Mouse (Mus musculus) kidney, embryonic 16.5 days (tissue): Measurements from ENCODE around the gene Myo7a. TPM values are rescaled to one million over a fixed set of nuclear protein-coding genes. Genes with fewer than 3 reads are reported as not detected.
A peak's percentile ranks its signal among the peaks of the same experiment; 100 is the strongest.

Experiments
- ATAC-seq: fragments of 200-750 bp; cut with Nextera tagmentation; 2 replicates; pipeline ENCODE4 v1.8.0; 2017; ENCODE audit warnings: moderate TSS enrichment; ENCODE audit not compliant: low FRiP score, low TSS enrichment
- H3K27ac ChIP-seq: fragments of 300-500 bp; sonication (generic); 2 replicates; pipeline ENCODE4 v1.5.1; 2014; ENCODE audit warnings: low read length
- H3K27me3 ChIP-seq: fragments of 300-500 bp; sonication (generic); 2 replicates; pipeline ENCODE4 v1.6.1; 2014; ENCODE audit warnings: low read length, control low read depth, mixed read lengths; ENCODE audit not compliant: insufficient read depth
- H3K36me3 ChIP-seq: fragments of 300-500 bp; sonication (generic); 2 replicates; pipeline ENCODE4 v1.6.1; 2014; ENCODE audit warnings: low read length, control low read depth, mixed read lengths; ENCODE audit not compliant: insufficient read depth
- H3K4me1 ChIP-seq: fragments of 300-500 bp; sonication (generic); 2 replicates; pipeline ENCODE4 v1.6.1; 2014; ENCODE audit warnings: low read length, control low read depth, mixed read lengths; ENCODE audit not compliant: insufficient read depth
- H3K4me2 ChIP-seq: fragments of 300-500 bp; sonication (generic); replicated peaks from 2 replicates; pipeline ENCODE4 v1.6.1; 2014; ENCODE audit warnings: low read depth, low read length
- H3K4me3 ChIP-seq: fragments of 300-500 bp; sonication (generic); 2 replicates; pipeline ENCODE4 v1.5.1; 2014; ENCODE audit warnings: mild to moderate bottlenecking, low read length
- H3K9ac ChIP-seq: fragments of 300-500 bp; sonication (generic); replicated peaks from 2 replicates; pipeline ENCODE4 v1.6.1; 2014; ENCODE audit warnings: low read length
- H3K9me3 ChIP-seq: fragments of 300-500 bp; sonication (generic); 2 replicates; pipeline ENCODE4 v1.6.1; 2016; ENCODE audit warnings: low read length, control low read depth
- WGBS: fragments of 180-500 bp; shearing (Covaris S2); extraction: QIAGEN DNeasy Blood & Tissue Kit; methylation state at CpG from one replicate; pipeline ENCODE4 v1.1.7; 2014; 5-methylcytosine and 5-hydroxymethylcytosine counted together
- polyA plus RNA-seq: library from polyadenylated mRNA; unstranded; fragments of >200 nt; fragmentation: Nextera tagmentation; extraction: Ambion mirVana; gene quantifications from 2 replicates; pipeline ENCODE4 v1.2.1, GENCODE M21; 2015

Gene Myo7a
- 15.2 and 18.5 TPM in 2 replicates for polyA plus RNA-seq

DNA sequence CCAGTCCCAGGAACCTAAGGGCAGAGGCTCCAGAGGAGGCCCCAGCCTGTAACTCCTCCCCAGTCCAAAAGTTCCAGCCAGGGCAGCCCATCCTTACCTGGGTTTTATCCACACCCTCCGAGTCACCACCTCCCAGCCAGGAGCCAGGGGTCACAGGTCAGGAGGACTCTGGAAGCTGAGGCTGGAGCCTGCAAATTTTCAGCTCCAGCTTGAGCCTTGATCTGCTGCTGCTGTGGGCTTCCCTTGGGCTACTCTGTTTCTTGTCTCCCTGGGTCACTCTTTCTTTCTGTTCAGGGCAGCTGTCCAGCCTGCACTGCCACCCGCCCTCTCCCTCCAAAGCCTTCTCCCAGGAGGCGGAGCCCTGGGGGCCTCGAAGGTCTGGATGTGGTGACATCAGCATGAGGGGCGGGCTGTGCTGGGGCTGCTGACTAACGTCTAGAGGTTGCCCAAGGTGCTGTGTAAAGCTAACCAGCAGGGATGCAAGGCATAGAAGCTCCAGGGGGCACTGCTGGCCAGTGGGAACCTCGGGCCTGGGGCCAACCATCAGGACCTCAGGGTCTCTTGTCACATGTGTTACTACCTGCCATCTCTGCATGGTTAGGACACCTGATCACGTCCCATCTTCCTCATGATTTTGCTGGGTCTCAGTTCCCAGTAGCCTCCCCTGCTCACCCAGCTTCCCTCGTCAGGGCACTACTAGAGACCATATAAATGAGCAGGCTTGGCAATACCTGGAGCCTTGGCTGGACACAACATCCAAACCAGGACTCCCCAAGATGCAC is at the start of gene Myo7a:
Gene Myo7a, minus strand, starts transcription at position 346 of the 782 bp plus-strand sequence.
- 35% methylated on average over 9 of the region's 9 CpGs for WGBS
- Histone ChIP-seq H3K4me1 (peaks cover 17% of the 10 kb centered on the region), H3K9me3 (no peaks in the 10 kb centered on the region), H3K9ac (peak within 1 kb of the TSS; percentile 54; the same call in 1 of the 2 replicates), H3K4me2 (peak within 1 kb of the TSS; percentile 54), H3K4me3 (peak within 1 kb of the TSS; percentile 24; the same call in 1 of the 2 replicates), H3K27ac (no peak within 1 kb of the TSS), H3K27me3 (no peaks in the 10 kb centered on the region), H3K36me3 (no peaks in the 10 kb centered on the region)
- ATAC-seq, result peak; percentile 78

DNA sequence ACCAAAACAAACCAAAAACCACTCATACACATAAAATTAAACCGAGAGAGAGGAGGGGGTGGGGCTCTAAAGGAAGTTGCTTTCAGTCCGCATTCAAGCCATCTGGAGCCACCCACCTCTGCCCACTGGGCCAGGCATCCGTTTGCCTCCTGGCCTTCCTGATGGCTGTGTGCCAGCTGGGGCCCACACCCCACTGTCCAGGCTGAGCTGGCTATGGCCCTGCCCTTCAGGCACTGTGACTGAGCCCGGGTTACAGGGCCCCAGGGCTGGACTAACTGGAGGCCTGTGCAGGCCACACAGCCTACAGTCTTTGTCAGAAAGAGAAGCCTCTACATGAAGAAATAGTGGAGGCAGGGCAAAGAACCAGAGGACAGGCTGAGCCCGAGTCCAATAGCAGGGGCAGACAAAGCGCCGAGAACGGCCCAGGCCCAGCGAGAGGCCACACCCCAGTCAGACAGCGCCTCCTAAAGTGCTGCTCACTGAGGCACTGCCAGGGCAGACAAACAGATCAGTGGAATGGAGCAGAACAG is 45.7 kb upstream of the Myo7a start:
- H3K4me2 ChIP-seq, result peak overlapping the region; percentile 23; the same call in 1 of the 2 replicates
- H3K9ac ChIP-seq, result peak overlapping the region; percentile 59
- peaks cover 46% of the 10 kb centered on the region for H3K4me1 ChIP-seq
- H3K36me3 ChIP-seq, result no peaks in the 10 kb centered on the region
- no peaks in the 10 kb centered on the region for H3K9me3 ChIP-seq
- no peaks in the 10 kb centered on the region for H3K27me3 ChIP-seq
- H3K27ac ChIP-seq, result peak overlapping the region; percentile 89
- H3K4me3 ChIP-seq, result no peak overlapping the region
- 35% methylated on average over 10 of the region's 10 CpGs for WGBS
- peak; percentile 79 for ATAC-seq

DNA sequence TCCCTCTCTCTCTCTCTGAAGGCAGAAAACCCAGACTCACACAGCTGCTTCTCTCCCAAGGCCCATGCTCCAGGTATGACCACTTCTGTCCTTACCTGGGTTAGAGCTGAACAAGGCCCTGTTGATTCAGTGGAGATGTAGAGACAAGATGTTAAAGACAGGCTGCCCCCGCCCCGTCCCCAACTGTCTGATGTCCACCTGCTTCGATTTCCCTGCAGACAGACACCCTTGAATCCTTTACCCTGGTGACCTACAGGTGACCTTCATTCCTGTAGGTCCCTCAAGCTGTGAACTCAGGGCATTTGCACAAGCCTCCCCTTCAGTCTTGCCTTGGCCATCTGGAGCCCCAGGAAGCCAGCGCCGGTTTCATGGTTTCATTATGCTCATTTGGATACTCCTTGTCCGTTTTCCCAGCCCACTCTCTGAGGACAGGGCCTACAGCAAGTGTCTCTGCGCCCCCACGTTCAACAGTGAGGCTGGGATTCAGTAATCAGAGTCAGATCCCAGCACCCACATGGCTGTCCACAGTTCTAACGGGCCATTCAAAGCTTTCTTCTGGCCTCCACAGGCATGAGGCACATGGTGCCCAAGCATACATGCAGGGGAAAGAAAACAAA is 45.2 kb upstream of the Myo7a start:
- Histone ChIP-seq H3K27ac (peak overlapping the region; percentile 89), H3K4me3 (no peak overlapping the region), H3K9ac (0 out of 2 replicates have a peak overlapping the region, but pooled peaks have one; percentile 44), H3K27me3 (no peaks in the 10 kb centered on the region), H3K9me3 (no peaks in the 10 kb centered on the region), H3K4me2 (peak overlapping the region; percentile 23), H3K4me1 (peaks cover 52% of the 10 kb centered on the region), H3K36me3 (no peaks in the 10 kb centered on the region)
- 78% methylated on average over 9 of the region's 9 CpGs for WGBS
- peak; percentile 3; the same call in 1 of the 2 replicates for ATAC-seq

DNA sequence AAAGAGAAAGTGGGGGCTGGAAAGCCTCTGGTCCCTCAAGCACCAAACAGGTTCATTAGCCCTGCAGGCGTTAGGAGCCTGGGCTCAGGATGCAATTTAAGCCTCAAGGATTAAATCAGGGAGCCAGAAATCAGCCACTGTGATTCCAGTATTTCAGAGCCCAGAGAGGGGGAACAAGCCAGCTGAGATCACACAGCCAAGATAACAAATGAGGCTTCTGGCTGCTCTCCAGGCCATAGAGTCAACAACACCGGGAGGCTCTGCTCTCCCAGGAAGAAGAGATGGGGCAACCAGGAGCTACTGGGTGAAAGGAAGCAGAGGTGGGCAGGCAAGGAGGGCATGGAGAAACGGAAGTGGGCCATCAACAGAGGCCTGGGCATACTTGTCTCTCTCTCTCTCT is 44.4 kb upstream of the Myo7a start:
- WGBS, result 42% methylated on average over 3 of the region's 3 CpGs
- H3K27ac ChIP-seq, result peak overlapping the region; percentile 40; the same call in 1 of the 2 replicates

DNA sequence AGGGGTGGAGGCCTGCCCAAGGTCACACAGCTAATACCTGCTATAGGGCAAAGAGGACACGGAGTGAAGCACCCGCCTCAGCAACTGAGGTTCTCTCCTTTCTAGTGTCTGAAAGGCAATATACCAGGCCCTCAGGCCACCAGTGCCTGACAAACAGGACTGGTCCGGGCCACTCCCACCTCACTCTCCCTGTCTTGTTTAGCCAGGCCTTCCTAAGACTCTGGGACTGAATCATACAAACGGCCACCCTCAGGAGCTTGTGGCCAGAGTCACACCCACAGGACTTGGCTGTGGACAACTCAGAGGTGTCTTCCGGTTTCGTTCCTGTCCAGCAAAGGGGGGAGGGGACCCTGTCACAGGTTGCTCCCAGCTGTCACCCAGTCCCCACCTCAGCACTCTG is 42.9 kb upstream of the Myo7a start:
- no peaks in the 10 kb centered on the region for H3K27me3 ChIP-seq
- no peak overlapping the region; the same call in 1 of the 2 replicates for H3K9ac ChIP-seq
- no peak overlapping the region for H3K4me2 ChIP-seq
- peaks cover 62% of the 10 kb centered on the region for H3K4me1 ChIP-seq
- 58% methylated on average over 6 of the region's 6 CpGs for WGBS
- ATAC-seq, result no peak
- no peaks in the 10 kb centered on the region for H3K9me3 ChIP-seq
- no peak overlapping the region for H3K4me3 ChIP-seq
- no peaks in the 10 kb centered on the region for H3K36me3 ChIP-seq
- no peak overlapping the region; the same call in 1 of the 2 replicates for H3K27ac ChIP-seq

More for the DNA sequence above, 44.4 kb upstream of the Myo7a start:
- peaks cover 56% of the 10 kb centered on the region for H3K4me1 ChIP-seq
- no peak for ATAC-seq
- H3K4me3 ChIP-seq, result no peak overlapping the region
- no peaks in the 10 kb centered on the region for H3K9me3 ChIP-seq
- H3K36me3 ChIP-seq, result no peaks in the 10 kb centered on the region
- H3K9ac ChIP-seq, result no peak overlapping the region
- no peak overlapping the region for H3K4me2 ChIP-seq
- H3K27me3 ChIP-seq, result no peaks in the 10 kb centered on the region

DNA sequence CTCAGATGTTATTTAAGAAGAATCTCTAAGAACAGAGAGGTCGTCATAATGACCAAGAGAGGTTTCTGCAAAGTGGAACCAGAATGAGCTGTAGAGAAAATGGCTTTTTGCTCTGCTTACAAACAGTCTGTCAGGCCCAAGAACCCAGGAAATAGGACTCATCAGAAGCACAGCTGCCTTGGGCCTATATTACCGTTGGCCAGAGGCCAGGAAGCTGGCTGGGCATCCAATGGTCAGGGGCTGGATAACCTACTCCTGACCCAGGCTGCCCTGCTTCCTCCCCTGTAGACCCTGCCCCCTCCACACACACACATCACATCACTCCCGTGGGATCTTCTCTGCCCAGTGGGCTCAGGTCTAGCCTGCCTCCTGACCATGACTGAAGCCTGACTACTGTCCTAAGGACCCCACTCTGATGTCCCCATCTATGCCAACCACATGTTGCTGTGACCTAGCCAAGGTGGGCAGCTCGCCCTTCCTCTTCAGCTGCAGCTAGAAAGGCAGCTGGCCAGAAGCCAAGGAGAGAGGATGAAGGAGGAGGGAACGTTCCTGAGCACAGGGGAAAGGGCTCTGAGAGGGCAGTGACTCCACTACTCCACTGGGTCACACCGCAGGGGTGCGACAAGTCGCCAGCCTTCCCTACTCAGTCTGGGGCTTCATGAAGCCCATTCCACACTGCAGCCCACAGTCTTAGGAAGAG is 40.9 kb upstream of the Myo7a start:
- Histone ChIP-seq H3K4me3 (no peak overlapping the region), H3K9me3 (no peaks in the 10 kb centered on the region), H3K9ac (peak overlapping the region; percentile 24; the same call in 1 of the 2 replicates), H3K27ac (peak overlapping the region; percentile 48), H3K4me1 (peaks cover 65% of the 10 kb centered on the region), H3K36me3 (no peaks in the 10 kb centered on the region), H3K4me2 (no peak overlapping the region), H3K27me3 (no peaks in the 10 kb centered on the region)
- no peak for ATAC-seq
- 34% methylated on average over 8 of the region's 8 CpGs for whole genome bisulfite sequencing

DNA sequence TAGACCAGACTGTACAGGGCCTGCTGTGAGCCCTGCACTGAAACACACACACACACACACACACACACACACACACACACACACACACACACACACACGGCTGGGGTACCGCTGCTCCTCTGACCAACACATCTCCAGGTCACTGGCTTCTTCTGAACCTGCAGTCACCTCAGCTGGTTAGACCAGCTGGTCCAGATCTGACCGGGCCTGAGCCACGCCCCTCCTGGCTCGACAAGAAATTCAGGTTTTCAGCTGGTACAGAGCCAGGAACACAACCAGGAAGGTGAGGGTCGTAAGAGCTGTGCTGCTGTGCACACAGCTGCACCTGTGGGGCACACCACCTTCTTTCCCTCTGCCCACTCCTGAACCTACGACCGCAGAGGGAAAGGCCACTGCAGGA is 39.2 kb upstream of the Myo7a start:
- Histone ChIP-seq H3K27ac (peak overlapping the region; percentile 77), H3K27me3 (no peaks in the 10 kb centered on the region)

DNA sequence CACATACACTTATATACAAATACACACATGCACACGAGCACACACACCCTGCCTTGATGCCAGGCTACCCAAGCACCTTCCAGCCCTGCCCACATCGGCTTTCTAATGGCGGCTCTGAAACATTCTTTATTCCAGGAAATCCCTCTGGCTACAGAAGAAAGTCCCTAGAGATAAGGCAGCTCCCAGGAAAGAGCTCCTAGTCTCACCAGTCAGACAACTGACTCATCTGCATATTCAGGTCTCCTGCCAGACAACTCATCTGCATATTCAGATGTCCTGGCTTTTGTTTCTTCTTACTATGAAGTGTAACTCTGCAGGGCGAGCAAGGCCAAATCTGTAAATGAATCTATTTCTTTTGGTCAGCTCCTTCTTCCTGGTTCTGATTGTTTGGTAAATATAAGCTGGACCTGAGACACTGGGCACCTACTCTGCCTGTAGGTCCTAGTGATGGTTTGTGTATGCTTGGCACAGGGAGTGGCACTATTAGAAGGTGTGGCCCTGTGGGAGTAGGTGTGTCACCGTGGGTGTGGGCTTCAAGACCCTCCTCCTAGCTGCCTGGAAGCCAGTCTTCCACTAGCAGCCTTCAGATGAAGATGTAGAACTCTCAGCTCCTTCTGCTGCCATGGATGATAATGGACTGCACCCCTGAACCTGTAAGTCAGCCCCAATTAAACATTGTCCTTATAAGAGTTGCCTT is 38.5 kb upstream of the Myo7a start:
- Histone ChIP-seq H3K9ac (no peak overlapping the region), H3K27ac (peak overlapping the region; percentile 77), H3K4me3 (no peak overlapping the region), H3K4me2 (no peak overlapping the region), H3K36me3 (no peaks in the 10 kb centered on the region), H3K9me3 (no peaks in the 10 kb centered on the region), H3K27me3 (no peaks in the 10 kb centered on the region), H3K4me1 (peaks cover 51% of the 10 kb centered on the region)
- ATAC-seq, result no peak
- 64% methylated on average over 5 of the region's 5 CpGs for WGBS

More for the DNA sequence above, 39.2 kb upstream of the Myo7a start:
- 41% methylated on average over 8 of the region's 8 CpGs for WGBS
- ATAC-seq, result peak; percentile 57
- Histone ChIP-seq H3K36me3 (no peaks in the 10 kb centered on the region), H3K9me3 (no peaks in the 10 kb centered on the region), H3K9ac (no peak overlapping the region), H3K4me3 (no peak overlapping the region), H3K4me2 (no peak overlapping the region), H3K4me1 (peaks cover 52% of the 10 kb centered on the region)

DNA sequence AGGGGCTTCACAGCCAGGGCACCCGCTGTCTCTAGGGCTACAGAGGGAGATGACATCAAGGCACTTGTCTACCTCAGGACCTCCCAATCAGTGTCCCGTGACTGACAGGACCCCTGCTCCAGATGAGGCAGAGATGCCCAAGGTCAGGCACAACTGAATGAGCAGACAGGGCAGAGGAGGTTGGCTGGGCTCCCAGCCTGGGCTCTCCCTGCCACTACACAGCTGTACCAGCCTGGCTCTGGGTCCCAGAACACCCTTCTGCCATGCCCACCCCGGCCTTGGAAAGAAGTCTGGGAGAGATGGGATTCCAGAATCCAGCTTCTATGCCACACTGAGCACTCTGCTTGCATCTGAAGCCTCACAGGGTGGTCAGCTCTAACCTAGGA is 36.9 kb upstream of the Myo7a start:
- H3K27me3 ChIP-seq, result no peaks in the 10 kb centered on the region
- ATAC-seq, result no peak
- H3K4me2 ChIP-seq, result no peak overlapping the region
- no peaks in the 10 kb centered on the region for H3K36me3 ChIP-seq
- 59% methylated on average over 3 of the region's 3 CpGs for WGBS
- no peak overlapping the region for H3K4me3 ChIP-seq
- H3K27ac ChIP-seq, result peak overlapping the region; percentile 57
- H3K9me3 ChIP-seq, result no peaks in the 10 kb centered on the region
- H3K9ac ChIP-seq, result no peak overlapping the region; the same call in 1 of the 2 replicates
- H3K4me1 ChIP-seq, result peaks cover 47% of the 10 kb centered on the region
